Comparison of ENCODE assay signal across 16 mouse cellular contexts in genomic region chr1:134216629-134216971, GRCm38 (mm10). TPM values are rescaled to one million over a fixed set of nuclear protein-coding genes. Genes with fewer than 3 reads are reported as not detected.
DNase-seq lines count a peak whose midpoint lies in the region; ATAC-seq and TF ChIP-seq lines count a peak whose summit lies in the region.
"Had no signal": no experiment of that assay in that cellular context is flagged by ENCODE, and none has a peak within 500 bp of the region (broad histone marks: within the 10 kb centered on the region; RNA-seq: fewer than 3 reads in every experiment).

No protein-coding gene starts in this region.

- no peaks in the 10 kb centered on the region; the same call in 1 of the 2 replicates for H3K4me1 ChIP-seq in hindbrain, postnatal 0 days (ENCODE audit: insufficient read depth, low read length)
- peaks cover 13% of the 10 kb centered on the region for H3K4me1 ChIP-seq in hindbrain, embryonic 14.5 days (replicated peaks; ENCODE audit: control insufficient read depth, insufficient read depth, low read length)
- H3K4me1 ChIP-seq in lung, embryonic 14.5 days (ENCODE audit: insufficient read depth): no peaks in the 10 kb centered on the region
- H3K4me1 ChIP-seq in stomach, embryonic 16.5 days (ENCODE audit: control insufficient read depth, insufficient read depth, low read length): 0 out of 2 replicates have a peak, but pooled peaks cover 2% of the 10 kb centered on the region

- H3K9ac ChIP-seq in hindbrain, postnatal 0 days (replicated peaks; ENCODE audit: low read length): no peak overlapping the region
- H3K9ac ChIP-seq in hindbrain, embryonic 14.5 days: no peak overlapping the region
- no peak overlapping the region for H3K9ac ChIP-seq in lung, embryonic 14.5 days
- H3K9ac ChIP-seq in stomach, embryonic 16.5 days (ENCODE audit: low read length): no peak overlapping the region

- no peak overlapping the region for H3K4me2 ChIP-seq in hindbrain, postnatal 0 days (ENCODE audit: low read depth, low read length)
- H3K4me2 ChIP-seq in hindbrain, embryonic 14.5 days (replicated peaks): no peak overlapping the region
- H3K4me2 ChIP-seq in lung, embryonic 14.5 days: no peak overlapping the region
- H3K4me2 ChIP-seq in stomach, embryonic 16.5 days (ENCODE audit: low read depth, low read length): 0 out of 2 replicates have a peak overlapping the region, but pooled peaks have one; percentile 7
- H3K4me2 ChIP-seq: heart, embryonic 13.5 days had no signal

- H3K9me3 ChIP-seq in hindbrain, postnatal 0 days (ENCODE audit: low read length): no peaks in the 10 kb centered on the region
- H3K9me3 ChIP-seq in hindbrain, embryonic 14.5 days (ENCODE audit: control insufficient read depth, low read length): no peaks in the 10 kb centered on the region
- H3K9me3 ChIP-seq in lung, embryonic 14.5 days (ENCODE audit: low read depth, low read length): no peaks in the 10 kb centered on the region
- no peaks in the 10 kb centered on the region for H3K9me3 ChIP-seq in stomach, embryonic 16.5 days (replicated peaks; ENCODE audit: control insufficient read depth, low read length)
- H3K9me3 ChIP-seq: heart, embryonic 13.5 days had no signal

- no peaks in the 10 kb centered on the region for H3K36me3 ChIP-seq in hindbrain, postnatal 0 days (ENCODE audit: insufficient read depth, low read length)
- H3K36me3 ChIP-seq in hindbrain, embryonic 14.5 days (replicated peaks; ENCODE audit: control insufficient read depth, insufficient read depth): no peaks in the 10 kb centered on the region
- H3K36me3 ChIP-seq in lung, embryonic 14.5 days (ENCODE audit: insufficient read depth): no peaks in the 10 kb centered on the region
- no peaks in the 10 kb centered on the region for H3K36me3 ChIP-seq in stomach, embryonic 16.5 days (ENCODE audit: control insufficient read depth, insufficient read depth, low read length)
- H3K36me3 ChIP-seq: heart, embryonic 13.5 days had no signal

- TF ChIP-seq CTCF in hindbrain, postnatal 0 days (IDR thresholded peaks at IDR 0.05; ENCODE audit: low read depth): peak; percentile 41; the same call in 1 of the 2 replicates
- 0 out of 2 replicates have a peak, but pooled peaks have one; percentile 10 for TF ChIP-seq CTCF in lung, embryonic 14.5 days (IDR thresholded peaks at IDR 0.05; ENCODE audit: low read depth)

- no peaks in the 10 kb centered on the region for H3K27me3 ChIP-seq in hindbrain, postnatal 0 days (ENCODE audit: insufficient read depth, low read length)
- no peaks in the 10 kb centered on the region for H3K27me3 ChIP-seq in hindbrain, embryonic 14.5 days (ENCODE audit: control insufficient read depth, insufficient read depth, low read length)
- no peaks in the 10 kb centered on the region for H3K27me3 ChIP-seq in lung, embryonic 14.5 days (ENCODE audit: insufficient read depth, low read length)
- H3K27me3 ChIP-seq in stomach, embryonic 16.5 days (ENCODE audit: control insufficient read depth, insufficient read depth, low read length): no peaks in the 10 kb centered on the region

- no peak overlapping the region for H3K27ac ChIP-seq in hindbrain, postnatal 0 days
- H3K27ac ChIP-seq in hindbrain, embryonic 14.5 days: no peak overlapping the region
- no peak overlapping the region for H3K27ac ChIP-seq in lung, embryonic 14.5 days (ENCODE audit: low read depth)
- peak overlapping the region; percentile 73 for H3K27ac ChIP-seq in stomach, embryonic 16.5 days (ENCODE audit: low read length)
- H3K27ac ChIP-seq: heart, embryonic 13.5 days had no signal

- 87% methylated on average over 2 of the region's 2 CpGs for WGBS in hindbrain, postnatal 0 days
- WGBS in hindbrain, embryonic 14.5 days: 91% methylated on average over 2 of the region's 2 CpGs
- 83% methylated on average over 2 of the region's 2 CpGs for WGBS in lung, embryonic 14.5 days
- WGBS in stomach, embryonic 16.5 days: 83% methylated on average over 2 of the region's 2 CpGs

- peak; percentile 28; the same call in 1 of the 2 replicates for ATAC-seq in hindbrain, postnatal 0 days
- no peak for ATAC-seq in hindbrain, embryonic 14.5 days (ENCODE audit: low FRiP score)
- ATAC-seq in lung, embryonic 14.5 days (ENCODE audit: insufficient read depth): no peak
- no peak for ATAC-seq in stomach, embryonic 16.5 days (ENCODE audit: insufficient read depth, low FRiP score)
- ATAC-seq in CD4-positive, CD25-positive, alpha-beta regulatory T cell, adult 4 months: no peak
- ATAC-seq: activated CD4-positive, CD25-positive, alpha-beta regulatory T cell, adult 4 months had no signal

- no peak overlapping the region for H3K4me3 ChIP-seq in hindbrain, postnatal 0 days (ENCODE audit: low read length)
- no peak overlapping the region for H3K4me3 ChIP-seq in hindbrain, embryonic 14.5 days (replicated peaks; ENCODE audit: low read length)
- H3K4me3 ChIP-seq in lung, embryonic 14.5 days (ENCODE audit: low read depth, low read length): no peak overlapping the region
- no peak overlapping the region for H3K4me3 ChIP-seq in stomach, embryonic 16.5 days (replicated peaks; ENCODE audit: low read length)
- H3K4me3 ChIP-seq: heart, embryonic 13.5 days had no signal

- DNase-seq in hindbrain, postnatal 0 days (ENCODE audit: low spot score): peak; percentile 26
- no peak for DNase-seq in hindbrain, embryonic 14.5 days (ENCODE audit: low spot score)
- no peak for DNase-seq in lung, embryonic 14.5 days
- DNase-seq in lung, postnatal 4 days: no peak
- DNase-seq in ZHBTc4 (ENCODE audit: low read depth, low spot score): peak; percentile 57
- DNase-seq: gastrocnemius, postnatal 25 days; layer of hippocampus, adult 9-11 months had no signal

RNA-seq across cellular contexts. Expression of gene Adora1, which starts 18.6 kb away (rescaled TPM):
- total RNA-seq in hindbrain, postnatal 0 days (2014; rRNA removed): 51.1 and 54.2 TPM in 2 replicates
- polyA plus RNA-seq in hindbrain, postnatal 0 days (2015; fragmentation: Nextera tagmentation; extraction: Ambion mirVana): 32.6 and 33.4 TPM in 2 replicates
- 13.0 and 14.9 TPM in 2 replicates for polyA plus RNA-seq in hindbrain, embryonic 14.5 days (2014; fragmentation: Nextera tagmentation; extraction: Ambion mirVana)
- polyA plus RNA-seq in lung, embryonic 14.5 days (2014; fragmentation: Nextera tagmentation; extraction: Ambion mirVana): 0.30 and 0.92 TPM in 2 replicates
- polyA plus RNA-seq in stomach, embryonic 16.5 days (2015; fragmentation: Nextera tagmentation; extraction: Ambion mirVana): 15.3 and 22.3 TPM in 2 replicates
- under 1 TPM in 1 of 2 experiments, not detected in 1; 0.26 TPM for polyA plus RNA-seq in CD4-positive, CD25-positive, alpha-beta regulatory T cell, adult 4 months (2017; shearing (Covaris generic))
- total RNA-seq: megakaryocyte-erythroid progenitor cell, adult 5-6 weeks had no signal

RNA-seq across cellular contexts. Expression of gene Mybph, which starts 23.4 kb away (rescaled TPM):
- not detected in 2 replicates for total RNA-seq in hindbrain, postnatal 0 days (2014; rRNA removed)
- polyA plus RNA-seq in hindbrain, postnatal 0 days (2015; fragmentation: Nextera tagmentation; extraction: Ambion mirVana): 0.08 TPM in 1 of 2 replicates, not detected in the other
- polyA plus RNA-seq in hindbrain, embryonic 14.5 days (2014; fragmentation: Nextera tagmentation; extraction: Ambion mirVana): 0.27 TPM in 1 of 2 replicates, not detected in the other
- not detected in 2 replicates for polyA plus RNA-seq in lung, embryonic 14.5 days (2014; fragmentation: Nextera tagmentation; extraction: Ambion mirVana)
- polyA plus RNA-seq in stomach, embryonic 16.5 days (2015; fragmentation: Nextera tagmentation; extraction: Ambion mirVana): 0.35 and 9.0 TPM in 2 replicates
- polyA plus RNA-seq in CD4-positive, CD25-positive, alpha-beta regulatory T cell, adult 4 months (2017; shearing (Covaris generic)): not detected
- total RNA-seq: heart, postnatal 4 days; left cerebral cortex, postnatal 14 days; liver, adult 2 months; megakaryocyte-erythroid progenitor cell, adult 5-6 weeks had no signal
- polyA plus RNA-seq: activated CD4-positive, CD25-positive, alpha-beta regulatory T cell, adult 4 months; liver, adult 2 months; urinary bladder, adult 2 months had no signal

RNA-seq across cellular contexts. Expression of gene Chil1, which starts 34.6 kb away (rescaled TPM):
- total RNA-seq in hindbrain, postnatal 0 days (2014; rRNA removed): 4.5 and 6.2 TPM in 2 replicates
- polyA plus RNA-seq in hindbrain, postnatal 0 days (2015; fragmentation: Nextera tagmentation; extraction: Ambion mirVana): 3.1 and 4.1 TPM in 2 replicates
- polyA plus RNA-seq in hindbrain, embryonic 14.5 days (2014; fragmentation: Nextera tagmentation; extraction: Ambion mirVana): 2.5 and 3.6 TPM in 2 replicates
- 0.54 TPM in 1 of 2 replicates, not detected in the other for polyA plus RNA-seq in lung, embryonic 14.5 days (2014; fragmentation: Nextera tagmentation; extraction: Ambion mirVana)
- 3.6 and 4.9 TPM in 2 replicates for polyA plus RNA-seq in stomach, embryonic 16.5 days (2015; fragmentation: Nextera tagmentation; extraction: Ambion mirVana)
- under 1 TPM; 0.51 to 0.94 TPM for polyA plus RNA-seq in CD4-positive, CD25-positive, alpha-beta regulatory T cell, adult 4 months (2017; shearing (Covaris generic))
- polyA plus RNA-seq: activated CD4-positive, CD25-positive, alpha-beta regulatory T cell, adult 4 months had no signal

Comparison
In these comparisons a context has a peak if more than half of its experiments do, and no peak if none do; other contexts are left out.
1. DNase-seq: peak in hindbrain, postnatal 0 days (single experiment) and ZHBTc4 (single experiment); none in hindbrain, embryonic 14.5 days (single experiment), lung, embryonic 14.5 days (single experiment) and lung, postnatal 4 days (0 of 2).